Mouse (Mus musculus): ENCODE measurements at regions not wholly inside any gene's neighbourhood (a gene's known extent, or its start where the extent isn't known, plus 50 kb on each side); places are given as distances from the start of the nearest gene placed in this dataset.
"Not testable (repeated sequence)": the region's sequence is repeated elsewhere in the genome, so short reads cannot be mapped to it uniquely, and the experiment has no call there.

- H3K27me3 ChIP-seq (ENCODE audit: insufficient read depth, low read length): no peaks in the 10 kb centered on the region; the same call in 1 of the 2 replicates
- no peak overlapping the region for H3K9ac ChIP-seq
- TF ChIP-seq CTCF (IDR thresholded peaks at IDR 0.05; ENCODE audit: low read depth): no peak
- no peak overlapping the region for H3K4me3 ChIP-seq (ENCODE audit: low read depth, low read length)
- ATAC-seq (peak; percentile 44), DNase-seq (no peak)
- no peak overlapping the region for H3K27ac ChIP-seq (ENCODE audit: low read depth, low read length)
- no peaks in the 10 kb centered on the region for H3K9me3 ChIP-seq (ENCODE audit: low read length)
- 49% methylated on average over 5 of the region's 5 CpGs for WGBS
- H3K4me1 ChIP-seq (ENCODE audit: insufficient read depth): peaks cover 10% of the 10 kb centered on the region
- no peaks in the 10 kb centered on the region for H3K36me3 ChIP-seq (ENCODE audit: insufficient read depth)
- no peak overlapping the region for H3K4me2 ChIP-seq (ENCODE audit: low read depth)
These were observed 123.3 kb downstream of the Gm11077 start for GRCm38 (mm10) chr6:140852420-140852819.

- no peak overlapping the region for H3K4me3 ChIP-seq (ENCODE audit: low read depth, low read length)
- H3K9ac ChIP-seq: no peak overlapping the region
- H3K27ac ChIP-seq (ENCODE audit: low read depth, low read length): no peak overlapping the region
- peak; percentile 68 for TF ChIP-seq CTCF (IDR thresholded peaks at IDR 0.05; ENCODE audit: low read depth)
- H3K4me1 ChIP-seq (ENCODE audit: insufficient read depth): peaks cover 12% of the 10 kb centered on the region
- no peaks in the 10 kb centered on the region for H3K36me3 ChIP-seq (ENCODE audit: insufficient read depth)
- ATAC-seq (no peak), DNase-seq (peak; percentile 75)
- 51% methylated on average over 5 of the region's 5 CpGs for WGBS
- no peaks in the 10 kb centered on the region for H3K9me3 ChIP-seq (ENCODE audit: low read length)
- H3K4me2 ChIP-seq (ENCODE audit: low read depth): no peak overlapping the region
- no peaks in the 10 kb centered on the region; the same call in 1 of the 2 replicates for H3K27me3 ChIP-seq (ENCODE audit: insufficient read depth, low read length)
These were observed 124.4 kb downstream of the Gm11077 start for GRCm38 (mm10) chr6:140853508-140853907.

- Histone ChIP-seq H3K27ac (ENCODE audit: low read depth, low read length) (no peak overlapping the region), H3K27me3 (ENCODE audit: insufficient read depth, low read length) (no peaks in the 10 kb centered on the region; the same call in 1 of the 2 replicates), H3K9ac (no peak overlapping the region), H3K9me3 (ENCODE audit: low read length) (no peaks in the 10 kb centered on the region), H3K4me2 (ENCODE audit: low read depth) (no peak overlapping the region), H3K36me3 (ENCODE audit: insufficient read depth) (no peaks in the 10 kb centered on the region), H3K4me3 (ENCODE audit: low read depth, low read length) (no peak overlapping the region), H3K4me1 (ENCODE audit: insufficient read depth) (peaks cover 12% of the 10 kb centered on the region)
- 64% methylated on average over 6 of the region's 6 CpGs for WGBS
- no peak for ATAC-seq
- no peak for TF ChIP-seq CTCF (IDR thresholded peaks at IDR 0.05; ENCODE audit: low read depth)
- no peak for DNase-seq
These were observed 125.6 kb downstream of the Gm11077 start for GRCm38 (mm10) chr6:140854691-140855090.

GRCm38 (mm10) chr6:140856468-140857117 lies 127.5 kb downstream of the Gm11077 start:
- H3K4me3 ChIP-seq (ENCODE audit: low read depth, low read length): peak overlapping the region; percentile 24
- DNase-seq (no peak), ATAC-seq (peak; percentile 52; the same call in 1 of the 2 replicates)
- no peaks in the 10 kb centered on the region for H3K36me3 ChIP-seq (ENCODE audit: insufficient read depth)
- H3K9me3 ChIP-seq (ENCODE audit: low read length): no peaks in the 10 kb centered on the region
- no peak overlapping the region for H3K27ac ChIP-seq (ENCODE audit: low read depth, low read length)
- H3K9ac ChIP-seq: 0 out of 2 replicates have a peak overlapping the region, but pooled peaks have one; percentile 25
- no peak for TF ChIP-seq CTCF (IDR thresholded peaks at IDR 0.05; ENCODE audit: low read depth)
- H3K4me1 ChIP-seq (ENCODE audit: insufficient read depth): peaks cover 12% of the 10 kb centered on the region
- H3K4me2 ChIP-seq (ENCODE audit: low read depth): peak overlapping the region; percentile 48
- WGBS: 19% methylated on average over 14 of the region's 14 CpGs
- no peaks in the 10 kb centered on the region; the same call in 1 of the 2 replicates for H3K27me3 ChIP-seq (ENCODE audit: insufficient read depth, low read length)

GRCm38 (mm10) chr6:140857118-140857746 lies 128.1 kb downstream of the Gm11077 start:
- Histone ChIP-seq H3K4me2 (ENCODE audit: low read depth) (peak overlapping the region; percentile 48), H3K4me1 (ENCODE audit: insufficient read depth) (peaks cover 12% of the 10 kb centered on the region), H3K27ac (ENCODE audit: low read depth, low read length) (no peak overlapping the region), H3K27me3 (ENCODE audit: insufficient read depth, low read length) (no peaks in the 10 kb centered on the region; the same call in 1 of the 2 replicates), H3K9me3 (ENCODE audit: low read length) (no peaks in the 10 kb centered on the region), H3K4me3 (ENCODE audit: low read depth, low read length) (peak overlapping the region; percentile 24), H3K9ac (0 out of 2 replicates have a peak overlapping the region, but pooled peaks have one; percentile 25), H3K36me3 (ENCODE audit: insufficient read depth) (no peaks in the 10 kb centered on the region)
- 12% methylated on average over 18 of the region's 18 CpGs for WGBS
- no peak for TF ChIP-seq CTCF (IDR thresholded peaks at IDR 0.05; ENCODE audit: low read depth)
- peak; percentile 65 for DNase-seq
- ATAC-seq: peak; percentile 65

GRCm38 (mm10) chr6:140869523-140869922 lies 140.4 kb downstream of the Gm11077 start:
- not testable (repeated sequence) for H3K27ac ChIP-seq (ENCODE audit: low read depth, low read length); ATAC-seq; H3K4me1 ChIP-seq (ENCODE audit: insufficient read depth); DNase-seq; H3K4me2 ChIP-seq (ENCODE audit: low read depth); H3K9me3 ChIP-seq (ENCODE audit: low read length); H3K27me3 ChIP-seq (ENCODE audit: insufficient read depth, low read length); H3K9ac ChIP-seq; H3K36me3 ChIP-seq (ENCODE audit: insufficient read depth); H3K4me3 ChIP-seq (ENCODE audit: low read depth, low read length)
- WGBS: 87% methylated on average over 7 of the region's 16 CpGs

GRCm38 (mm10) chr6:140874831-140875230 lies 145.7 kb downstream of the Gm11077 start:
- Histone ChIP-seq H3K4me3 (ENCODE audit: low read depth, low read length) (no peak overlapping the region), H3K9me3 (ENCODE audit: low read length) (no peaks in the 10 kb centered on the region), H3K36me3 (ENCODE audit: insufficient read depth) (no peaks in the 10 kb centered on the region), H3K27ac (ENCODE audit: low read depth, low read length) (no peak overlapping the region), H3K4me1 (ENCODE audit: insufficient read depth) (no peaks in the 10 kb centered on the region), H3K9ac (no peak overlapping the region), H3K4me2 (ENCODE audit: low read depth) (no peak overlapping the region), H3K27me3 (ENCODE audit: insufficient read depth, low read length) (no peaks in the 10 kb centered on the region)
- TF ChIP-seq CTCF (IDR thresholded peaks at IDR 0.05; ENCODE audit: low read depth): no peak
- DNase-seq (no peak), ATAC-seq (no peak)
- 71% methylated on average over 3 of the region's 3 CpGs for WGBS
